Mouse (Mus musculus): ENCODE measurements around the gene Ercc6. TPM values are rescaled to one million over a fixed set of nuclear protein-coding genes. Genes with fewer than 3 reads are reported as not detected.
A peak's percentile ranks its signal among the peaks of the same experiment; 100 is the strongest.

Ercc6 gene
- polyA plus RNA-seq, 1 experiment from 2014 or later: 29.3 TPM

DNA sequence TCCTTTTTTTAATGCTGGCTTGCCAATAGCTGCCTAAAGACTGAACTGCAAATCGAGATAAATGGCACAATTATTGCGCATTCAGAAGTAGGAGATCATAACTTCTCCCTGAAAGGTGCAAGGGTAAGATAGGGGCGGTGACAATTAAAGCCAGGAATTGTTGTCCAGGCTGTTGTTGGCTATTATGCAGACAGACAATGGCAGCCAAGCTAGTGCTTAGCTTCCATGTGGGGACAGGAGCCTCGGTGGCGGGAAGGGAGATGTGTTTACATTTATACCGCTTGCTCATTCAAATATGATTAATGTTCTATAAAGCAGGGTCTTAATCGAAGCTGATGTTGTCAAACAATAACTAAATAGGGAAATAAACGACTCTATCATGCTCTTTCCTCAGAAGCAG, 93.0 kb downstream of the Ercc6 start:
- H3K27me3 ChIP-seq (ENCODE audit: control insufficient read depth, insufficient read depth, low read length): peaks cover 5% of the 10 kb centered on the region
- no peak overlapping the region for H3K9ac ChIP-seq (ENCODE audit: low read length)
- H3K4me1 ChIP-seq (ENCODE audit: control insufficient read depth, insufficient read depth, low read length): no peaks in the 10 kb centered on the region
- DNase-seq (ENCODE audit: low spot score, missing footprints) (no peak), ATAC-seq (ENCODE audit: low FRiP score) (no peak)
- no peaks in the 10 kb centered on the region for H3K36me3 ChIP-seq (ENCODE audit: control insufficient read depth, insufficient read depth, low read length)
- no peak overlapping the region for H3K4me3 ChIP-seq (ENCODE audit: low read depth, low read length)
- no peak overlapping the region for H3K4me2 ChIP-seq
- no peaks in the 10 kb centered on the region for H3K9me3 ChIP-seq (ENCODE audit: control insufficient read depth, low read length)
- 64% methylated on average over 8 of the region's 8 CpGs for WGBS
- H3K27ac ChIP-seq (ENCODE audit: low read depth, low read length): no peak overlapping the region

DNA sequence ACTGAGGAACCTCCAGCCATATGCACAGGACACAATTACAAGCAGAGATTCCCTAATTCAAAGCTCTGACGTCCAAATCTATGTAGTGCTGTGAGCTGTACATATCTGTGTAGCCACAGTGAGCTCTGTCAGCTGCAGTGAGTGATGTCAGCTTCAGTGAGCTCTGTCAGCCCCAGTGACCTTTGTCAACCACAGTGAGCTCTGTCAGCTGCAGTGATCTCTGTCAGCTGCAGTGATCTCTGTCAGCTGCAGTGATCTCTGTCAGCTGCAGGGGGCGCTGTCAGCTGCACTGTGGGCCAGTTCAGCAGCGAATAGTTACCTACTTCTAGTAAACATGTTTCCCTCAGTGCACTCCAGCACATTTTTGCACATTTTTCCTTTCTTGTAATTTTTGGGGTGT, 96.1 kb downstream of the Ercc6 start:
- Histone ChIP-seq H3K9me3 (ENCODE audit: control insufficient read depth, low read length) (no peaks in the 10 kb centered on the region), H3K4me3 (ENCODE audit: low read depth, low read length) (no peak overlapping the region), H3K36me3 (ENCODE audit: control insufficient read depth, insufficient read depth, low read length) (no peaks in the 10 kb centered on the region), H3K27me3 (ENCODE audit: control insufficient read depth, insufficient read depth, low read length) (no peaks in the 10 kb centered on the region), H3K9ac (ENCODE audit: low read length) (no peak overlapping the region), H3K4me2 (no peak overlapping the region), H3K27ac (ENCODE audit: low read depth, low read length) (no peak overlapping the region), H3K4me1 (ENCODE audit: control insufficient read depth, insufficient read depth, low read length) (no peaks in the 10 kb centered on the region)
- DNase-seq (ENCODE audit: low spot score, missing footprints) (no peak), ATAC-seq (ENCODE audit: low FRiP score) (no peak)
- WGBS: 34% methylated on average over 3 of the region's 3 CpGs

- Histone ChIP-seq H3K4me2 (no peak overlapping the region), H3K27ac (ENCODE audit: low read depth, low read length) (no peak overlapping the region), H3K27me3 (ENCODE audit: control insufficient read depth, insufficient read depth, low read length) (no peaks in the 10 kb centered on the region), H3K4me3 (ENCODE audit: low read depth, low read length) (no peak overlapping the region), H3K36me3 (ENCODE audit: control insufficient read depth, insufficient read depth, low read length) (no peaks in the 10 kb centered on the region), H3K9ac (ENCODE audit: low read length) (no peak overlapping the region), H3K9me3 (ENCODE audit: control insufficient read depth, low read length) (no peaks in the 10 kb centered on the region), H3K4me1 (ENCODE audit: control insufficient read depth, insufficient read depth, low read length) (no peaks in the 10 kb centered on the region)
- 91% methylated on average over 5 of the region's 5 CpGs for WGBS
- DNase-seq (ENCODE audit: low spot score, missing footprints): no peak
- ATAC-seq (ENCODE audit: low FRiP score): no peak
Measured at GRCm38 (mm10) chr14:32617253-32617652, 103.9 kb downstream of the Ercc6 start.

DNA sequence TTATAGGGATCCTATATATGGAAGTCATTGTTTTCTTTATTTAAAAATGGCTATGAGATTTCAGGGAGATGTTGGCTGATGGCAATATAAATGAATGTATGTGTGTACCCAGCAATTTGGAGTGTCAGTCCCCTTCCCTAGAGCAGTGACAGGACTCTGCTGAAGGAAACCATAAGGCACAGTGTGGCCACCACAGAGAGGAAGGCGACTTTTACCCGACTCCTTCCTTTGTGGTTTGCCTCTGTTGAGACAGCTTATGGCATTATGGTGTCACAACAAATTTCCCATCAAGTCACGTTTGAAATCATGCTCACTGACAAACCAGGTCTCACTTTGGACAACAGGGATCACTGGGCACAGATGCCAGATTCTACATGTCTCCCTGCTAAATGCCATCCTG, 110.9 kb downstream of the Ercc6 start:
- H3K4me3 ChIP-seq (ENCODE audit: low read depth, low read length): no peak overlapping the region
- no peaks in the 10 kb centered on the region for H3K27me3 ChIP-seq (ENCODE audit: control insufficient read depth, insufficient read depth, low read length)
- no peaks in the 10 kb centered on the region for H3K36me3 ChIP-seq (ENCODE audit: control insufficient read depth, insufficient read depth, low read length)
- no peak for ATAC-seq (ENCODE audit: low FRiP score)
- H3K9me3 ChIP-seq (ENCODE audit: control insufficient read depth, low read length): no peaks in the 10 kb centered on the region
- no peak for DNase-seq (ENCODE audit: low spot score, missing footprints)
- H3K4me2 ChIP-seq: no peak overlapping the region
- H3K4me1 ChIP-seq (ENCODE audit: control insufficient read depth, insufficient read depth, low read length): no peaks in the 10 kb centered on the region
- no peak overlapping the region for H3K27ac ChIP-seq (ENCODE audit: low read depth, low read length)
- WGBS: 86% methylated on average over 3 of the region's 3 CpGs
- no peak overlapping the region for H3K9ac ChIP-seq (ENCODE audit: low read length)

- no peaks in the 10 kb centered on the region for H3K36me3 ChIP-seq (ENCODE audit: control insufficient read depth, insufficient read depth, low read length)
- no peak overlapping the region for H3K9ac ChIP-seq (ENCODE audit: low read length)
- DNase-seq (ENCODE audit: low spot score, missing footprints): peak; percentile 69
- ATAC-seq (ENCODE audit: low FRiP score): no peak
- WGBS: 86% methylated on average over 7 of the region's 7 CpGs
- H3K9me3 ChIP-seq (ENCODE audit: control insufficient read depth, low read length): no peaks in the 10 kb centered on the region
- no peak overlapping the region for H3K4me2 ChIP-seq
- no peak overlapping the region for H3K27ac ChIP-seq (ENCODE audit: low read depth, low read length)
- no peaks in the 10 kb centered on the region for H3K4me1 ChIP-seq (ENCODE audit: control insufficient read depth, insufficient read depth, low read length)
- no peak overlapping the region for H3K4me3 ChIP-seq (ENCODE audit: low read depth, low read length)
- no peaks in the 10 kb centered on the region for H3K27me3 ChIP-seq (ENCODE audit: control insufficient read depth, insufficient read depth, low read length)
Measured at GRCm38 (mm10) chr14:32624811-32625210, 111.5 kb downstream of the Ercc6 start.

DNA sequence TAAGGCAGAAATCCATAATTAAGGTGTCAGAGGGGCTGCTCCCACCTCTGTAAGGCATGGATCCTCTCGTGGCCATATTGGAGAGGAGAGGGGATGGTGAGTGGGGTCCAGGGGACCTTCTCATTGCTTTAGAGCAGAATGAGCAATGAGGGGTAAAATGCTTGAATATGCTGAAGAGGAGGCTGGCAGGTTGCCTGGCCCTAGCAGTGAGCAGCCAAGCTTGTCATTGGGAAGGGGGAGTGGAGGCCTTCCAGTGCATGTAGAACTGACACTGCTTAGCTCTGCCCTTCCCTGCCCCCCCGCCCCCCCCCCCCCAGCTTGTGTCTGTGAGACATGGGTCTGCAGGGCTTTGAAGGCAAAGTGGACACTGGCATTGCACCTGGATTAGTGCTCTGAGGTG, 114.0 kb downstream of the Ercc6 start:
- no peaks in the 10 kb centered on the region for H3K9me3 ChIP-seq (ENCODE audit: control insufficient read depth, low read length)
- H3K36me3 ChIP-seq (ENCODE audit: control insufficient read depth, insufficient read depth, low read length): no peaks in the 10 kb centered on the region
- no peak overlapping the region for H3K9ac ChIP-seq (ENCODE audit: low read length)
- WGBS: 46% methylated on average over 2 of the region's 2 CpGs
- no peak overlapping the region for H3K4me2 ChIP-seq
- H3K4me3 ChIP-seq (ENCODE audit: low read depth, low read length): no peak overlapping the region
- no peaks in the 10 kb centered on the region for H3K27me3 ChIP-seq (ENCODE audit: control insufficient read depth, insufficient read depth, low read length)
- no peaks in the 10 kb centered on the region for H3K4me1 ChIP-seq (ENCODE audit: control insufficient read depth, insufficient read depth, low read length)
- no peak for DNase-seq (ENCODE audit: low spot score, missing footprints)
- no peak overlapping the region for H3K27ac ChIP-seq (ENCODE audit: low read depth, low read length)
- ATAC-seq (ENCODE audit: low FRiP score): no peak

GRCm38 (mm10) chr14:32628584-32628983, 115.3 kb downstream of the Ercc6 start:
- Histone ChIP-seq H3K9ac (ENCODE audit: low read length) (no peak overlapping the region), H3K27ac (ENCODE audit: low read depth, low read length) (no peak overlapping the region), H3K4me3 (ENCODE audit: low read depth, low read length) (no peak overlapping the region), H3K9me3 (ENCODE audit: control insufficient read depth, low read length) (no peaks in the 10 kb centered on the region), H3K4me2 (no peak overlapping the region), H3K36me3 (ENCODE audit: control insufficient read depth, insufficient read depth, low read length) (no peaks in the 10 kb centered on the region), H3K27me3 (ENCODE audit: control insufficient read depth, insufficient read depth, low read length) (no peaks in the 10 kb centered on the region), H3K4me1 (ENCODE audit: control insufficient read depth, insufficient read depth, low read length) (no peaks in the 10 kb centered on the region)
- no peak for ATAC-seq (ENCODE audit: low FRiP score)
- no peak for DNase-seq (ENCODE audit: low spot score, missing footprints)
- 29% methylated on average over 10 of the region's 10 CpGs for WGBS

Other genes with a start within 250 kb of the Ercc6 start
- gene Ogdhl, start 191.5 kb upstream of the Ercc6 start, polyA plus RNA-seq (2014; fragmentation: Nextera tagmentation; extraction: Ambion mirVana): 14.8 and 17.2 TPM in 2 replicates
- 0.19 TPM in 1 of 2 replicates, not detected in the other for gene 1700024G13Rik, start 125.1 kb upstream of the Ercc6 start, polyA plus RNA-seq (2014; fragmentation: Nextera tagmentation; extraction: Ambion mirVana)
- gene Slc18a3, start 48.7 kb upstream of the Ercc6 start, polyA plus RNA-seq (2014; fragmentation: Nextera tagmentation; extraction: Ambion mirVana): 0.19 and 0.59 TPM in 2 replicates
- gene Chat, start 47.5 kb upstream of the Ercc6 start, polyA plus RNA-seq (2014; fragmentation: Nextera tagmentation; extraction: Ambion mirVana): 0.11 TPM in 1 of 2 replicates, not detected in the other
- gene Prrxl1, start 85.9 kb downstream of the Ercc6 start, polyA plus RNA-seq (2014; fragmentation: Nextera tagmentation; extraction: Ambion mirVana): 9.7 and 9.8 TPM in 2 replicates
- not detected in 2 replicates for gene 3425401B19Rik, start 171.8 kb downstream of the Ercc6 start, polyA plus RNA-seq (2014; fragmentation: Nextera tagmentation; extraction: Ambion mirVana)